Mouse (Mus musculus) left cerebral cortex, postnatal 14 days (tissue): ENCODE measurements around the gene Rdh7. TPM values are rescaled to one million over a fixed set of nuclear protein-coding genes. Genes with fewer than 3 reads are reported as not detected.
"Not testable (repeated sequence)": the region's sequence is repeated elsewhere in the genome, so short reads cannot be mapped to it uniquely, and the experiment has no call there.

Experiments used
- DNase-seq, 2 experiments: peaks; one replicate each; pipeline ENCODE4 v3.0.0; 2021 to 2022; ENCODE audit warnings: low spot score in 2 of 2, mixed read lengths in 1 of 2
- intact Hi-C: fragments of 180-260 bp; cut with DNase I; formaldehyde crosslinking; loops from one replicate; pipeline ENCODE4 v1.15.1; 2025
- total RNA-seq, 2 experiments: library from RNA; stranded (reverse); gene quantifications; 2 replicates each; pipeline ENCODE4 v1.2.3; 2021

The Rdh7 gene
- total RNA-seq, 2 experiments from 2014 or later: not detected

GRCm38 (mm10) chr10:127898218-127898617 lies 9.6 kb upstream of the Rdh7 start, which contains the start of gene Sdr9c7:
Gene Sdr9c7 (plus strand): TSS chr10:127898518.
- intact Hi-C loops: no loop called here
- DNase-seq: no peak

- no peak for DNase-seq
- intact Hi-C loops: no loop called here
These were observed 8.9 kb upstream of the Rdh7 start for GRCm38 (mm10) chr10:127897506-127897905.

- DNase-seq: no peak
- intact Hi-C loops: no loop called here
These were observed 8.1 kb upstream of the Rdh7 start for GRCm38 (mm10) chr10:127896705-127897104.

- intact Hi-C loops: not testable (repeated sequence)
- peak in 1 of 2 experiments; percentile 16 for DNase-seq
These were observed 4.8 kb upstream of the Rdh7 start for GRCm38 (mm10) chr10:127893163-127894022.

- intact Hi-C loops: no loop called here
- DNase-seq: no peak
These were observed 2.9 kb upstream of the Rdh7 start for GRCm38 (mm10) chr10:127891481-127891880.

- intact Hi-C loops: no loop called here
- no peak for DNase-seq
These were observed 1.6 kb downstream of the Rdh7 start for GRCm38 (mm10) chr10:127886971-127887370.

- no peak for DNase-seq
- intact Hi-C loops: no loop called here
These were observed 2.1 kb downstream of the Rdh7 start for GRCm38 (mm10) chr10:127886551-127886950.

- DNase-seq: no peak
- intact Hi-C loops: no loop called here
These were observed 7.6 kb downstream of the Rdh7 start for GRCm38 (mm10) chr10:127881041-127881440.

GRCm38 (mm10) chr10:127879155-127879688 lies 9.4 kb downstream of the Rdh7 start:
- intact Hi-C loops: no loop called here
- no peak for DNase-seq

GRCm38 (mm10) chr10:127878262-127879057 lies 10.2 kb downstream of the Rdh7 start:
- DNase-seq: no peak
- intact Hi-C loops: no loop called here

- DNase-seq: no peak
- intact Hi-C loops: no loop called here
These were observed 10.9 kb downstream of the Rdh7 start for GRCm38 (mm10) chr10:127877681-127878080.

- intact Hi-C loops: no loop called here
- DNase-seq: peak in 1 of 2 experiments; percentile 14
These were observed 16.1 kb downstream of the Rdh7 start for GRCm38 (mm10) chr10:127872484-127872883.

GRCm38 (mm10) chr10:127866232-127866631 lies 22.4 kb downstream of the Rdh7 start, which contains the start of gene Rdh16f2:
Gene Rdh16f2 (plus strand): TSS chr10:127866474.
- intact Hi-C loops: no loop called here
- DNase-seq: no peak

- intact Hi-C loops: no loop called here
- DNase-seq: no peak
These were observed 23.7 kb downstream of the Rdh7 start for GRCm38 (mm10) chr10:127864931-127865330.

GRCm38 (mm10) chr10:127856376-127856775 lies 32.2 kb downstream of the Rdh7 start:
- DNase-seq: peak in 1 of 2 experiments; percentile 3
- intact Hi-C loops: no loop called here

GRCm38 (mm10) chr10:127849628-127850027 lies 39.0 kb downstream of the Rdh7 start, which contains the start of gene Rdh19:
Gene Rdh19 (plus strand): TSS chr10:127849928.
- intact Hi-C loops: no loop called here
- no peak for DNase-seq

GRCm38 (mm10) chr10:127848089-127848488 lies 40.5 kb downstream of the Rdh7 start:
- DNase-seq: no peak
- intact Hi-C loops: no loop called here

- intact Hi-C loops, DNase-seq: not testable (repeated sequence)
These were observed 42.7 kb downstream of the Rdh7 start for GRCm38 (mm10) chr10:127845945-127846344.

- intact Hi-C loops: no loop called here
- DNase-seq: no peak
These were observed 47.8 kb downstream of the Rdh7 start for GRCm38 (mm10) chr10:127840776-127841175.

GRCm38 (mm10) chr10:127838539-127838938 lies 50.1 kb downstream of the Rdh7 start:
- peak in 1 of 2 experiments; percentile 1 for DNase-seq
- intact Hi-C loops: no loop called here
